Mouse (Mus musculus) CH12.LX (cell line): Measurements from ENCODE around the gene Glis1. TPM values are rescaled to one million over a fixed set of nuclear protein-coding genes. Genes with fewer than 3 reads are reported as not detected.

Experiments
- DNase-seq: peaks from one replicate; pipeline ENCODE4 v3.0.0-alpha.2; 2013; ENCODE audit errors: extremely low read depth
- H3K27ac ChIP-seq: 2 replicates; pipeline ENCODE4 v1.5.1; 2012; ENCODE audit warnings: low read depth, mild to moderate bottlenecking, control low read depth, moderate library complexity; ENCODE audit not compliant: insufficient read depth
- H3K27me3 ChIP-seq: replicated peaks from 2 replicates; pipeline ENCODE3; 2012; ENCODE audit warnings: inconsistent platforms
- H3K36me3 ChIP-seq, 2 experiments: replicated peaks in 1 of 2; 2 replicates each; pipeline versions ENCODE3 to v1.6.1; 2012; ENCODE audit warnings: inconsistent platforms in 1 of 2, low read length in 1 of 2, mild to moderate bottlenecking in 1 of 2, mixed read lengths in 1 of 2, moderate library complexity in 1 of 2; ENCODE audit not compliant: control insufficient read depth in 1 of 2, insufficient read depth in 1 of 2
- H3K4me1 ChIP-seq, 2 experiments: 2 replicates each; pipeline ENCODE4 v1.6.1; 2012; ENCODE audit warnings: inconsistent platforms in 1 of 2, moderate library complexity in 1 of 2; ENCODE audit not compliant: insufficient read depth in 2 of 2, control insufficient read depth in 1 of 2
- H3K4me2 ChIP-seq: 2 replicates; pipeline ENCODE4 v1.6.1; 2012; ENCODE audit warnings: low read depth, mild to moderate bottlenecking, control low read depth; ENCODE audit not compliant: poor library complexity, insufficient read depth, severe bottlenecking
- H3K4me3 ChIP-seq, 3 experiments: fragments of 150-350 bp in 1 of 3; sonication (generic) in 1 of 3; replicated peaks in 1 of 3; 2 replicates each; pipeline versions ENCODE3 to v1.5.1; 2011 to 2012; ENCODE audit warnings: low read depth in 2 of 3, low read length in 2 of 3, mild to moderate bottlenecking in 2 of 3, moderate library complexity in 2 of 3, control low read depth in 1 of 3, improper control_type of control experiment in 1 of 3, inconsistent platforms in 1 of 3, mixed read lengths in 1 of 3; ENCODE audit not compliant: poor library complexity in 1 of 3
- H3K79me2 ChIP-seq: replicated peaks from 2 replicates; pipeline ENCODE4 v1.6.1; 2012; ENCODE audit warnings: mild to moderate bottlenecking, moderate library complexity; ENCODE audit not compliant: control insufficient read depth, poor library complexity, insufficient read depth, severe bottlenecking; ENCODE audit errors: extremely low read depth
- H3K9ac ChIP-seq: 2 replicates; pipeline ENCODE4 v1.6.1; 2012; ENCODE audit warnings: low read depth, mild to moderate bottlenecking, control low read depth, moderate library complexity; ENCODE audit not compliant: insufficient read depth
- H3K9me3 ChIP-seq: replicated peaks from 2 replicates; pipeline ENCODE3; 2012; ENCODE audit warnings: low read length, inconsistent platforms, mixed read lengths
- CHD2 ChIP-seq: IDR thresholded peaks from 2 replicates; pipeline ENCODE4 v1.6.1; 2011; ENCODE audit warnings: low read length, improper control_type of control experiment
- CTCF ChIP-seq, 2 experiments: IDR thresholded peaks in 1 of 2; conservative IDR thresholded peaks in 1 of 2; 2 replicates each; pipeline ENCODE4 v1.5.1; 2011 to 2012; ENCODE audit warnings: low read depth in 2 of 2, low read length in 2 of 2, improper control_type of control experiment in 1 of 2, inconsistent platforms in 1 of 2, mild to moderate bottlenecking in 1 of 2, moderate library complexity in 1 of 2
- E2F4 ChIP-seq: IDR thresholded peaks from 2 replicates; pipeline ENCODE4 v1.6.1; 2011; ENCODE audit warnings: low read depth, low read length, improper control_type of control experiment; ENCODE audit not compliant: insufficient replicate concordance
- ETS1 ChIP-seq: conservative IDR thresholded peaks from 2 replicates; pipeline ENCODE4 v1.6.1; 2012; ENCODE audit warnings: low read depth, mild to moderate bottlenecking, inconsistent platforms, low read length, improper control_type of control experiment, moderate library complexity
- IRF4 ChIP-seq: IDR thresholded peaks from 2 replicates; pipeline ENCODE4 v1.6.1; 2014; ENCODE audit warnings: low read depth, mild to moderate bottlenecking, inconsistent platforms, low read length, improper control_type of control experiment
- KAT2A ChIP-seq: IDR thresholded peaks from 2 replicates; pipeline ENCODE4 v1.6.1; 2012; ENCODE audit warnings: low read length, improper control_type of control experiment, inconsistent platforms; ENCODE audit not compliant: insufficient replicate concordance
- MAFK ChIP-seq: IDR thresholded peaks from 2 replicates; pipeline ENCODE4 v1.6.1; 2011; ENCODE audit warnings: low read length, improper control_type of control experiment; ENCODE audit not compliant: insufficient replicate concordance
- MAZ ChIP-seq: IDR thresholded peaks from 2 replicates; pipeline ENCODE4 v1.6.1; 2012; ENCODE audit warnings: low read depth, mild to moderate bottlenecking, inconsistent platforms, low read length, improper control_type of control experiment, moderate library complexity
- MXI1 ChIP-seq: IDR thresholded peaks from 2 replicates; pipeline ENCODE4 v1.6.1; 2011; ENCODE audit warnings: mild to moderate bottlenecking, low read depth, low read length, improper control_type of control experiment
- NRF1 ChIP-seq: IDR thresholded peaks from 2 replicates; pipeline ENCODE4 v1.6.1; 2014; ENCODE audit warnings: low read depth, mild to moderate bottlenecking, inconsistent platforms, low read length, improper control_type of control experiment, moderate library complexity
- PAX5 ChIP-seq: IDR thresholded peaks from 2 replicates; pipeline ENCODE4 v1.6.1; 2012; ENCODE audit warnings: low read length, inconsistent platforms, mixed read lengths
- POLR2AphosphoS2 ChIP-seq: IDR thresholded peaks from 2 replicates; pipeline ENCODE4 v1.6.1; 2011; ENCODE audit warnings: low read depth, low read length, improper control_type of control experiment
- SIN3A ChIP-seq: IDR thresholded peaks from 2 replicates; pipeline ENCODE4 v1.6.1; 2012; ENCODE audit warnings: low read length, improper control_type of control experiment, inconsistent platforms
- TBP ChIP-seq: conservative IDR thresholded peaks from 2 replicates; pipeline ENCODE4 v1.6.1; 2011; ENCODE audit warnings: low read depth, low read length, improper control_type of control experiment
- TCF12 ChIP-seq: IDR thresholded peaks from 2 replicates; pipeline ENCODE4 v1.6.1; 2014; ENCODE audit warnings: low read depth, mild to moderate bottlenecking, inconsistent platforms, low read length, improper control_type of control experiment
- UBTF ChIP-seq: IDR thresholded peaks from 2 replicates; pipeline ENCODE4 v1.6.1; 2012; ENCODE audit warnings: low read depth, mild to moderate bottlenecking, inconsistent platforms, low read length, improper control_type of control experiment, moderate library complexity
- USF1 ChIP-seq: IDR thresholded peaks from 2 replicates; pipeline ENCODE4 v1.6.1; 2014; ENCODE audit warnings: low read depth, mild to moderate bottlenecking, inconsistent platforms, low read length, improper control_type of control experiment
- USF2 ChIP-seq: conservative IDR thresholded peaks from 2 replicates; pipeline ENCODE4 v1.6.1; 2011; ENCODE audit warnings: low read depth, low read length, improper control_type of control experiment
- ZC3H11A ChIP-seq: IDR thresholded peaks from 2 replicates; pipeline ENCODE4 v1.6.1; 2012; ENCODE audit warnings: low read depth, mild to moderate bottlenecking, inconsistent platforms, low read length, improper control_type of control experiment
- ZKSCAN1 ChIP-seq: IDR thresholded peaks from 2 replicates; pipeline ENCODE4 v1.6.1; 2012; ENCODE audit warnings: low read depth, inconsistent platforms, low read length, improper control_type of control experiment, borderline replicate concordance
- dilution Hi-C: fragments of 300-500 bp; cut with MboI; formaldehyde crosslinking; loops from 2 replicates; pipeline ENCODE4 v1.14.3; 2020; ENCODE audit warnings: low sequenced_read_pairs; ENCODE audit not compliant: extremely low pct_unique_long_range_greater_than_20kb, extremely low pct_ligation_motif_present
- in situ Hi-C: fragments of 300-500 bp; cut with MboI; formaldehyde crosslinking; loops from 3 replicates; pipeline ENCODE4 v1.14.3; 2019; ENCODE audit warnings: low sequenced_read_pairs, low pct_ligation_motif_present, low pct_unique_long_range_greater_than_20kb, mixed read lengths
- polyA plus RNA-seq: library from polyadenylated mRNA; unstranded; fragments of >175 nt; gene quantifications from 2 replicates; pipeline ENCODE4 v1.2.1, GENCODE M21; 2012; ENCODE audit warnings: low read depth; ENCODE audit not compliant: insufficient read length
- total RNA-seq, 2 experiments: library from RNA; depleted of rRNA; stranded (reverse); fragments of 300-350 nt in 1 of 2; fragments of >200 nt in 1 of 2; gene quantifications; 2 replicates each; pipeline ENCODE4 v1.2.3; 2012 to 2014

Glis1 gene
- total and polyA plus RNA-seq, 3 experiments = 0.08 to 2.2 (median 0.17) TPM

GRCm38 (mm10) chr4:107393771-107394170, 40.6 kb upstream of the Glis1 start:
- DNase-seq = no peak
- in situ Hi-C loops (no loop called here), dilution Hi-C loops (no loop called here)
- H3K36me3 ChIP-seq = peaks cover 66 to 96% of the 10 kb centered on the region in 2 experiments
- H3K79me2 ChIP-seq = no peaks in the 10 kb centered on the region; the same call in 1 of the 2 replicates
- H3K27me3 ChIP-seq = no peaks in the 10 kb centered on the region
- no peak overlapping the region for H3K27ac ChIP-seq
- H3K9me3 ChIP-seq = no peaks in the 10 kb centered on the region
- no peak overlapping the region for H3K4me3 ChIP-seq
- H3K4me2 ChIP-seq = no peak overlapping the region
- H3K4me1 ChIP-seq = no peaks in the 10 kb centered on the region
- H3K9ac ChIP-seq = no peak overlapping the region
- TF ChIP-seq ETS1 (no peak), CHD2 (no peak), MAFK (no peak), USF2 (no peak)

GRCm38 (mm10) chr4:107420202-107420601, 14.2 kb upstream of the Glis1 start:
- in situ Hi-C loops = loop anchor here (25.0 kb wide), 1 partner anchor 417 kb away; no protein-coding TSS in a partner anchor
- no peaks in the 10 kb centered on the region for H3K4me1 ChIP-seq
- TF ChIP-seq IRF4 (no peak), MAZ (no peak), USF1 (no peak), UBTF (no peak), NRF1 (no peak), PAX5 (no peak), POLR2AphosphoS2 (no peak), MXI1 (no peak), E2F4 (no peak)
- TF ChIP-seq, all 38 proteins: peak for 0
- H3K4me2 ChIP-seq = no peak overlapping the region
- dilution Hi-C loops = no loop called here
- no peaks in the 10 kb centered on the region for H3K27me3 ChIP-seq
- no peaks in the 10 kb centered on the region for H3K79me2 ChIP-seq
- DNase-seq = no peak
- no peak overlapping the region for H3K4me3 ChIP-seq
- H3K9ac ChIP-seq = no peak overlapping the region
- H3K9me3 ChIP-seq = no peaks in the 10 kb centered on the region
- no peak overlapping the region for H3K27ac ChIP-seq
- H3K36me3 ChIP-seq = peaks cover 18 to 49% of the 10 kb centered on the region in 2 experiments

DNA sequence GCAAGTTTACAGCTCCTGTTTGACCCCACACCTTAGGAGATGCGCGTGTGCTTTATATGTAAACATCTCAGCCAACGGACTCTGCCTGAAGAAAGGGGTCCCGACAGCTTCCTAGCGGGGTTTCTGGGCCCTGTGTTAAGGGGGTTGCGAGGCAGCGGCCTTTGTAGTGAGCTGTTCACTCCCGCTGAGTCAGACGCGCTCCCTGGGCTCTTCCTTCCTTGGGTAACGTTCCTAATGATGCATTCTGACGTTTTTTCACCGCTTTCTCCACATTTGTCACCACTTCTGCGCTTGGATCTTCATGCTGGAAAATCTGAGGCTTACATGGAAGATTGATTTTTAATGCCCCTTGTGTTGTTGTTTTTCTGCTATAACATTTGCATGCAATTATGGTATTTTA, 12.7 kb upstream of the Glis1 start:
- no peak overlapping the region for H3K27ac ChIP-seq
- no peak overlapping the region for H3K4me2 ChIP-seq
- in situ Hi-C loops (loop anchor here (25.0 kb wide), 1 partner anchor 416 kb away; no protein-coding TSS in a partner anchor), dilution Hi-C loops (no loop called here)
- H3K79me2 ChIP-seq = no peaks in the 10 kb centered on the region
- H3K27me3 ChIP-seq = no peaks in the 10 kb centered on the region
- DNase-seq = no peak
- H3K9ac ChIP-seq = no peak overlapping the region
- H3K36me3 ChIP-seq = peaks cover 14 to 36% of the 10 kb centered on the region in 2 experiments
- no peaks in the 10 kb centered on the region for H3K4me1 ChIP-seq
- TF ChIP-seq SIN3A = no peak
- no peak for TF ChIP-seq KAT2A
- no peak for TF ChIP-seq USF2
- TF ChIP-seq ZC3H11A = no peak
- no peak for TF ChIP-seq CHD2
- no peak for TF ChIP-seq NRF1
- no peak for TF ChIP-seq CTCF (conservative IDR thresholded peaks at IDR 0.05 in 1 of 2, IDR thresholded peaks at IDR 0.05 in 1 of 2; ENCODE audit: low read depth in 2 of 2, low read length in 2 of 2)
- no peak for TF ChIP-seq E2F4
- TF ChIP-seq TCF12 = no peak
- no peak for TF ChIP-seq TBP
- no peak for TF ChIP-seq ZKSCAN1
- no peak for TF ChIP-seq PAX5
- no peaks in the 10 kb centered on the region for H3K9me3 ChIP-seq
- H3K4me3 ChIP-seq = no peak overlapping the region
